Mouse (Mus musculus) cerebellum, adult 8-10 months (tissue): ENCODE measurements around the gene Bcl2.
"Not testable (repeated sequence)": the region's sequence is repeated elsewhere in the genome, so short reads cannot be mapped to it uniquely, and the experiment has no call there.

Source experiments
- DNase-seq: peaks from one replicate; pipeline ENCODE4 v3.0.0; 2022

Gene Bcl2

DNA sequence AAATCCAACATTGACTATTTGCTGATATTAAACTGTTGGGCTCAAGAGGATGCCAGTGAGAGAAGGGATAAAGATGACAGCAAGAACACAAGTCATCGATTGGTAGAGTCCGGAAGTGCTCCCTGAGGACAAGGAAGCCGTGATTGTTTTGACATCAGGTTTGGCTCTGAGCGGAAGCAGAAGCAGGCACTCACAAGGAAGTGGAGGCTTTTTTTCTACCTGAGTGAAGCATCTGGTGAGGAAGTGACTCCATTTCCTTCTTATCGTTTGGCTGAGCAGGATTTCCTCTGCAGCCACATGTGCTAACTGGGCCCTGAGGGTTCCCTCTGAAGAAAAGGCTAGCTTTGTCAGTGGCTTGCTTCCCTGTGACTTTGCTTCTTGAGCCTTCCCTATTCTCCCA, 165.0 kb downstream of the Bcl2 start:
- DNase-seq, result no peak

GRCm38 (mm10) chr1:106544817-106545612, 169.1 kb downstream of the Bcl2 start:
- DNase-seq, result peak; percentile 23

GRCm38 (mm10) chr1:106542731-106543130, 171.3 kb downstream of the Bcl2 start:
- DNase-seq, result peak; percentile 20

GRCm38 (mm10) chr1:106541851-106542250, 172.2 kb downstream of the Bcl2 start:
- DNase-seq, result no peak

DNA sequence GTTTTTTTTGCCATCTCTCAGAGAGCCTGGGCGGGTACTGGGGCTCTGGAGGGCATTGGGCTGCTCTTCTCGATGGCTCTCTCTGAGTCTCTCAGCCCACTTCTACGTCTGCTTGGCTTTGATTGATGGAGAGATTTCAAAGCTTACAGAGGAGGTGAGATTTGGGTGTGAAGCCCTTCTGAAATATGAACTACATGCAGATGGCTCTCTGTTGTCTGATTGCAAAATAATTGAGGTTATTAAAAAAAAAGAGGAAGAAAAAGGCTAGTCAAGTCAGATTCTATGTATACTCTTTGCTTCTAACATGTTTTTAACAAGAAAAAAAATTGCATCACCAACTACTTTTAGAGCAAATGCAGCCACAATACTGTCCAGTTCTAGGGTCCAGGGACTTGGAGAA, 173.9 kb downstream of the Bcl2 start:
- no peak for DNase-seq

GRCm38 (mm10) chr1:106539029-106539428, 175.0 kb downstream of the Bcl2 start:
- no peak for DNase-seq

DNA sequence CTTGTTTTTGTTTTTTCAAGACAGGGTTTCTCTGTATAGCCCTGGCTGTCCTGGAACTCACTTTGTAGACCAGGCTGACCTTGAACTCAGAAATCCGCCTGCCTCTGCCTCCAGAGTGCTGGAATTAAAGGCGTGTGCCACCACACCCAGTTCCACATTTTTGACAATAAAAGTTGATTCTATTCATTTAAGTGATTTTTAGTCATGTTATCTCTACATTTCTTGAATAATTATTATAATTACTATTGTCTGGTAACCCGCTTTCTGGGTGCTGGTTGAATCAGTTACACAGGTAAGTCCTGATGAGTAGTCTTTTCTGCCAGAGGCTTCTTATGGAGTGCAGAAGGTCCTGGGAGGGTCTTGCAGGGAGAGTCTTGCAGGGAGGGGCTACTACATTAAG, 179.2 kb downstream of the Bcl2 start:
- DNase-seq, result not testable (repeated sequence)

GRCm38 (mm10) chr1:106529570-106529969, 184.5 kb downstream of the Bcl2 start:
- no peak for DNase-seq

DNA sequence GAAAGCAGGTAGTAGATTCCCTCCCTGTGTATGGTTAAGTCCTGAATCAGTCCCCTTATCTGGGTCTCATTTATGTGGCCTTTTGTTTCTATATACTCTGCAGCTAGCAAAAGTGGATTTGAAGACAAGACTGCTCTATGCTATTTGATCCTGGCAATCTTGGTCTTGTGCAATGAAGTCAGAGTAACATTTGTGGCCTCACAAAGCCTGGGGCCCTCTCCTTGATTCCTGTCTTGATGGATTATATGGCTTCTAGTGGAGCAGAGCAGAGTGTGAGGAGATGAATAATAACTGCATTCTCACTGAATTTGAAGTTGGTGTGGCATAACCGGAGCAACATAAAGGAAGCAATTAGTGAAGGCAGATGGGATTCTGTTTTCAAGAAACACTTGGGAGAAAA, 186.5 kb downstream of the Bcl2 start:
- no peak for DNase-seq

DNA sequence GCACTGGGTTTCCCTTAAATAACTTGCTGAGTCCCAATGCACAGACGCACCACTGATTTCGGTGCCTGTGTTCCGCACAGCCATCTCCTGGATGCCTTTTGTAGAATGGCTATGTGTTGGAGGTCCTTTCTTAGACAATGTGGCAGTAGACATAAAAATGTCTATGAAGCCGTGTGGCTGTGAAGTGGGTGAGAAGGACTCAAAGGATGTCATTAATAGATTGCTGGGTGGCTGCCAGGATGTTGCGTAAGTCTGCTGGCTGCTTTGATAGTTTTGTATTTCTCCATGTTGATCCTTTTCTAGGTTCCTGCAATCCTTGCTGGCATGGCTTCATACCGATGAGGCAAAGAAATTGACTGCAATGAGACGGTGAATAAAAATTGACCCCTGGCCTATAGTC, 187.3 kb downstream of the Bcl2 start:
- DNase-seq, result no peak

DNA sequence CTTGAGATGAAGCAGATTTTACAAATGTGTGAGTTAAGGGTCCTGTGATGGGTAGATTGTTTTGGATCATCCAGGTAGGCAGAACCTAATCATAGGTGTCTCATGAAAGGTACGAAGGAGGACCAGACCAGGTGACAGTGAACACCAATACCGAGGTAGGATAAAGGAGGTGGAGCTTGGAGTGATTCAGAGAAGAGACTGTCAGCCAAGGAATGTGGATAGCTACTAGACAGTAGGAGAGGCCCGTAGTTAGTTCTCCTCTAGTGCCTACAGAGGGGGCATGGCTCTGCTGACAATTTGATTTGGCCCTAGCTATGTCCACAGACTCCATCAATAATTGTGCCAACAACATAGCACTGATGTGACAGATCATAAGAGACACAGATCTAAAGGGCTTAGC, 188.0 kb downstream of the Bcl2 start:
- DNase-seq, result no peak

- DNase-seq, result no peak
These were observed 190.3 kb downstream of the Bcl2 start for GRCm38 (mm10) chr1:106523741-106524140.

DNA sequence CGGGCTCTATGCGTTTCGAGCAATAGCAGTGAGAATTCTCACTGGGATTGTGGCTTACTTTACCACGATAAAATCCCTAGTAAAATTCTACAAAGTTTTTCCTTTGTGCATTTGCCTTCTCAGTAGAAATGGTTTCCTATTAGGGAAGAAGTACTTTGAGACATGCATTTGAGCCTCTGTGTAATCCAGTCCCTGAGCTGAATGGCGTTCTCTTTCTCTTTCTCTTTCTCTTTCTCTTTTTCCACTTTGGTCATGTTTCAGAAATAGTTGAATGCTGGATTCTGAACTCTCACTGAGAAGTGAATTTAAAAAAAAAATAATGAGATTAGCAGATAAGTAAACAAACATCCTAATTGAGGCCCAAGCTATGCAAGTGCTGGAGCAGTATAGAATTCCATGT, 191.1 kb downstream of the Bcl2 start:
- DNase-seq, result no peak

DNA sequence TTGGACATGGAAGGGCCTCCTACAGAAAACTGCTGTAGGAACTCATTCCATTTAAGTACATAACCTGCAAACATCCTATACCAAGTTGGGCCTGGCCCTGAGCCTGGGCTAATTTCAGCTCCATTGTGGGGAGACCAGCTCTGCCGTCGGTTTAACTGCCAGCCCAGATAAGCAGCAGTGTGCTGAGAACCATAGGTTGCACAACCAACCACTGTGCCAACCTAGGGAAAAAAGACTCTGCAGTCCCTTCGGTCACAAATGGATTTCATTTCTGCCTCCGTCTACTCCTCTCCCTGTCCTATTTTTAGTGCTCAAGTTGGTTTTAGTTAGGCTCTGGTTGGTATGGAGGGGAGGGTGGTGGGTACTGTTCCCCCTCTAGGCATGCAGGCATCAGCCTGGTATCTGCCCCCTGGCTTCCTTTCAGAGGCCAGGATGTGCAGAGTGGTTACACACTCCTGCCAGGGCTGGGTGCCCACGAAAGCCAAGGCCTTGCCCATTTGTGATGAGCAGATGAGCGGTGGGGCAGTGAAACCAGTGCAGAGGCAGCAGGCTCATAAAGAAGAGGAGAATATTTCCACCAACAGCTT, 196.4 kb downstream of the Bcl2 start:
- DNase-seq, result no peak

DNA sequence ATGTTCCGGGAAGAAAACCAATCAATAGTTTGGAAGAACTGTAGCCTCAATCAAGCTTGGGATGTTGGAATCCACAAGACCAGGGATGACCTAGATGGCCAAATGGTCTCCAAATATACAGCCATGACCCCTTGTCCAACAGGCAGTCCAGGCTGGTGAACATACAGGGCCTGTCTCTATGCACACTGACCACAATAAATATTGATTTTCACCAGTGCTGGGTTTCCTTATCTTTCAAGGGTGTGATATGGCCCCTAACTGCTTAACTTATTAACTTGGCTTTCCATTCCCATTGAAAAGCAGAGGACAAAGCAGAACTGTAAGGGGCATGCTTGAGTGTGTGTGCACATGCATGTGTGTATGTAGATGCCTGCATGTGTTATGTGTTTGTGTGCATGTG, 197.0 kb downstream of the Bcl2 start:
- no peak for DNase-seq

GRCm38 (mm10) chr1:106515611-106516010, 198.5 kb downstream of the Bcl2 start:
- no peak for DNase-seq

GRCm38 (mm10) chr1:106513890-106514643, 200.0 kb downstream of the Bcl2 start:
- no peak for DNase-seq

- DNase-seq, result no peak
These were observed 200.6 kb downstream of the Bcl2 start for GRCm38 (mm10) chr1:106513481-106513880.

DNA sequence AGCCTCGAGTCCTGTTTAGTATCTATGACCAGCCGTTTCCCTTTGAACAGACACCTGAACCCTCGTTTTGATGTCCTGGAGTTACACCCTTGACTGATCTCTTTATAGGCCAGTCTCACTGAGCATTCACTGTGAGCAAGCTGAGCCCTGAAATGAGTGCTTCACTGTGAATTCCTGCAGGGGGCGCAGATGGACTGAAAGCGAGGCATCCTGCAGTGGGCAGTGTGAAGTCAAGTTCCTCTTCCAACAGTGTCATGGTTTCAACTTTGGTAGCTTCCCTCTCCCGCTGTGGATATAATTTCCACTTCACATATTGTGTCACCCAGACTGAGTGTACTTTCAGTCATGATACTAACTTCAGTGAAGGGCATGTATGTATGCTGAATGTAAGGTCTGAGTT, 202.5 kb downstream of the Bcl2 start:
- DNase-seq, result peak; percentile 43

- DNase-seq, result no peak
These were observed 206.5 kb downstream of the Bcl2 start for GRCm38 (mm10) chr1:106507556-106507955.

DNA sequence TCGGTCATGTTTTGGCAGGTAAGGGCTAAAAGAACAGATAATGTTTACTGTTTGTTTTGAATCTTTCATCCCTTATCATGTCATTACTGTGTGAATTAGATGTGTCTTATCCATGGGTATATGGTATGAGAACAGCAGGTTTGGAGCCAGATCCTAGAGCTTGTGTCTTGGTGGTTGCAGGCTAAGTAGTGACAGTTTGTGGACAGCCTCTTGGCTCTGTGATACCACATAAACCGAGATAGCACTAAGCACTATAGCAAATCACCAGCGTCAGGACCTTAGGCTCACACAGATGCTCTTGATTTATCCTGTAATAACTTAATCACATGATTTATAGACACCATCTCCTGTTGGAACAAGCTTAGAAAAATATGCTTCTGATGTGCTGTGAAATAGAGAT, 210.2 kb downstream of the Bcl2 start:
- no peak for DNase-seq

GRCm38 (mm10) chr1:106503407-106503806, 210.7 kb downstream of the Bcl2 start:
- no peak for DNase-seq

DNA sequence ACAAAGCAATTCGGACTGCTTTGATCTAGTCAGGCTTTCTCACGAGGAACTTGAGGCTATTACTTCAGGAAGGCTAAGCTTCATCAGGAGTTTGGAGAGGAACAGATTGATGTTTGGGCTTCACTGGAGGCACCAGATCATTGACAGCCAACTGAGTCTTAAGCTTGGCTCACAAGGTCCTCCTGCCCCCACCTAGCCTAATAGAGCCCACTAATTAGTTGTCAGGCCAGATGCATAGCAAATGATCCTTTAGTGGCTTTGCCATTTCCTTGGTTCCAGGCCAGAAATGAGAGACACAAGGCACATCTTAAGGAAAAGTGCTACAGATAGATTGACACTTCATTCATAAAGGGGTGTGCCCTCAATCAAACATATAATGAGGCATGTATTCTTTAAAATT, 216.1 kb downstream of the Bcl2 start:
- no peak for DNase-seq
